18 mouse cellular contexts compared by ENCODE assay signal in the genomic region with DNA sequence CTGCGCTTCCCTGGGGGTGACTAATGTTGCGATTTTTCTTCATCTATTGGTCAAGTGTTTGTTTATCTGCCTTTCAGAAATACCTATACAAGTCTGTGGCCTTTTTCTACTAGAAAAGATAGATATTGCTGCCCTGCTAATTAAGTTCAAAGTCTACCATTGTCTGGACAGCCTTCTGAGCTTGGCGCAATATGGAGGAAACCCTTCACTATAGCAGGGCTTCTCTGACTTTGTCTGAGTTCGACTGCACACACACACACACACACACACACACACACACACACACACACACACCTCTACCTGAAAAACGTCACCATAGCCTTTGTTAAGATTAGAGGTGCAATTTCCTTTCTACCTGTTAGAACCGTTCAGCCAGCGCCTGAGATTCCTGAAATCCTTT.
A peak's percentile ranks its signal among the peaks of the same experiment; 100 is the strongest.
DNase-seq lines count a peak whose midpoint lies in the region; ATAC-seq lines count a peak whose summit lies in the region.
"Had no signal": no experiment of that assay in that cellular context is flagged by ENCODE, and none has a peak within 500 bp of the region (broad histone marks: within the 10 kb centered on the region; RNA-seq: fewer than 3 reads in every experiment).

No protein-coding gene starts in this region.

- no peaks in the 10 kb centered on the region for H3K9me3 ChIP-seq in forebrain, embryonic 12.5 days
- H3K9me3 ChIP-seq in forebrain, embryonic 11.5 days (ENCODE audit: control insufficient read depth, low read length) = no peaks in the 10 kb centered on the region
- no peaks in the 10 kb centered on the region for H3K9me3 ChIP-seq in midbrain, embryonic 13.5 days
- no peaks in the 10 kb centered on the region for H3K9me3 ChIP-seq in midbrain, embryonic 11.5 days (ENCODE audit: control insufficient read depth, low read length)
- H3K9me3 ChIP-seq in midbrain, embryonic 14.5 days (ENCODE audit: control insufficient read depth, low read length) = no peaks in the 10 kb centered on the region
- H3K9me3 ChIP-seq: embryonic facial prominence, embryonic 15.5 days; heart, embryonic 15.5 days; liver, embryonic 12.5 days had no signal

- H3K4me2 ChIP-seq in forebrain, embryonic 12.5 days = no peak overlapping the region
- H3K4me2 ChIP-seq in forebrain, embryonic 11.5 days (ENCODE audit: low read depth, low read length, severe bottlenecking) = no peak overlapping the region
- no peak overlapping the region for H3K4me2 ChIP-seq in midbrain, embryonic 13.5 days (replicated peaks)
- H3K4me2 ChIP-seq in midbrain, embryonic 11.5 days = no peak overlapping the region
- H3K4me2 ChIP-seq in midbrain, embryonic 14.5 days (ENCODE audit: low read length) = no peak overlapping the region
- H3K4me2 ChIP-seq: embryonic facial prominence, embryonic 15.5 days; heart, embryonic 15.5 days; liver, embryonic 12.5 days; lung, embryonic 14.5 days had no signal

- peak overlapping the region; percentile 37; the same call in 1 of the 2 replicates for H3K27ac ChIP-seq in forebrain, embryonic 12.5 days
- no peak overlapping the region for H3K27ac ChIP-seq in forebrain, embryonic 11.5 days (ENCODE audit: low read depth, low read length)
- H3K27ac ChIP-seq in midbrain, embryonic 13.5 days = peak overlapping the region; percentile 63
- no peak overlapping the region for H3K27ac ChIP-seq in midbrain, embryonic 11.5 days (ENCODE audit: low read depth, low read length)
- H3K27ac ChIP-seq in midbrain, embryonic 14.5 days (replicated peaks; ENCODE audit: low read depth, low read length) = peak overlapping the region; percentile 72
- H3K27ac ChIP-seq: embryonic facial prominence, embryonic 15.5 days; heart, embryonic 15.5 days; liver, embryonic 12.5 days had no signal

- ATAC-seq in forebrain, embryonic 12.5 days (ENCODE audit: low FRiP score) = peak; percentile 31; the same call in 1 of the 2 replicates
- ATAC-seq in forebrain, embryonic 11.5 days (replicated peaks; ENCODE audit: low FRiP score) = no peak
- peak; percentile 46 for ATAC-seq in midbrain, embryonic 13.5 days
- ATAC-seq in midbrain, embryonic 11.5 days (ENCODE audit: low FRiP score) = no peak
- ATAC-seq in midbrain, embryonic 14.5 days (ENCODE audit: low FRiP score, low TSS enrichment) = peak; percentile 53; the same call in 1 of the 2 replicates
- ATAC-seq in frontal cortex, adult (ENCODE audit: low TSS enrichment) = no peak

- WGBS in forebrain, embryonic 12.5 days = 58% methylated on average over 7 of the region's 7 CpGs
- 71% methylated on average over 7 of the region's 7 CpGs for WGBS in forebrain, embryonic 11.5 days
- 50% methylated on average over 7 of the region's 7 CpGs for WGBS in midbrain, embryonic 13.5 days
- 74% methylated on average over 7 of the region's 7 CpGs for WGBS in midbrain, embryonic 11.5 days
- WGBS in midbrain, embryonic 14.5 days = 50% methylated on average over 7 of the region's 7 CpGs

- H3K27me3 ChIP-seq in forebrain, embryonic 12.5 days = no peaks in the 10 kb centered on the region
- H3K27me3 ChIP-seq in forebrain, embryonic 11.5 days (ENCODE audit: control insufficient read depth, insufficient read depth, low read length) = no peaks in the 10 kb centered on the region
- H3K27me3 ChIP-seq in midbrain, embryonic 13.5 days = no peaks in the 10 kb centered on the region
- no peaks in the 10 kb centered on the region for H3K27me3 ChIP-seq in midbrain, embryonic 11.5 days (ENCODE audit: control insufficient read depth, insufficient read depth, low read length)
- no peaks in the 10 kb centered on the region for H3K27me3 ChIP-seq in midbrain, embryonic 14.5 days (ENCODE audit: control insufficient read depth, insufficient read depth, low read length)
- H3K27me3 ChIP-seq: embryonic facial prominence, embryonic 15.5 days; heart, embryonic 15.5 days; liver, embryonic 12.5 days had no signal

- H3K4me1 ChIP-seq in forebrain, embryonic 12.5 days = peaks cover 11% of the 10 kb centered on the region
- H3K4me1 ChIP-seq in forebrain, embryonic 11.5 days (replicated peaks; ENCODE audit: control insufficient read depth, insufficient read depth, low read length) = 0 out of 2 replicates have a peak, but pooled peaks cover 2% of the 10 kb centered on the region
- H3K4me1 ChIP-seq in midbrain, embryonic 13.5 days (replicated peaks) = peaks cover 14% of the 10 kb centered on the region
- H3K4me1 ChIP-seq in midbrain, embryonic 11.5 days (ENCODE audit: control insufficient read depth, insufficient read depth, low read length) = no peaks in the 10 kb centered on the region
- 0 out of 2 replicates have a peak, but pooled peaks cover 9% of the 10 kb centered on the region for H3K4me1 ChIP-seq in midbrain, embryonic 14.5 days (ENCODE audit: control insufficient read depth, insufficient read depth, low read length)
- H3K4me1 ChIP-seq: heart, embryonic 15.5 days; liver, embryonic 12.5 days had no signal

- H3K9ac ChIP-seq in forebrain, embryonic 12.5 days = no peak overlapping the region
- H3K9ac ChIP-seq in forebrain, embryonic 11.5 days (ENCODE audit: low read length) = no peak overlapping the region
- no peak overlapping the region for H3K9ac ChIP-seq in midbrain, embryonic 13.5 days (replicated peaks)
- no peak overlapping the region for H3K9ac ChIP-seq in midbrain, embryonic 11.5 days (ENCODE audit: low read length)
- H3K9ac ChIP-seq in midbrain, embryonic 14.5 days (replicated peaks; ENCODE audit: low read length) = no peak overlapping the region
- H3K9ac ChIP-seq: embryonic facial prominence, embryonic 15.5 days; heart, embryonic 15.5 days; liver, embryonic 12.5 days; lung, embryonic 14.5 days had no signal

- H3K36me3 ChIP-seq in forebrain, embryonic 12.5 days (replicated peaks) = no peaks in the 10 kb centered on the region
- no peaks in the 10 kb centered on the region for H3K36me3 ChIP-seq in forebrain, embryonic 11.5 days (ENCODE audit: control insufficient read depth, insufficient read depth, low read length)
- no peaks in the 10 kb centered on the region for H3K36me3 ChIP-seq in midbrain, embryonic 13.5 days
- H3K36me3 ChIP-seq in midbrain, embryonic 11.5 days (ENCODE audit: control insufficient read depth, insufficient read depth, low read length) = no peaks in the 10 kb centered on the region
- no peaks in the 10 kb centered on the region for H3K36me3 ChIP-seq in midbrain, embryonic 14.5 days (ENCODE audit: control insufficient read depth, insufficient read depth, low read length)
- H3K36me3 ChIP-seq: embryonic facial prominence, embryonic 15.5 days; heart, embryonic 15.5 days; liver, embryonic 12.5 days had no signal

- DNase-seq in forebrain, embryonic 11.5 days (ENCODE audit: low spot score) = no peak
- no peak for DNase-seq in midbrain, embryonic 11.5 days (ENCODE audit: low spot score, missing footprints)
- DNase-seq in midbrain, embryonic 14.5 days = no peak
- no peak for DNase-seq in layer of hippocampus, postnatal 14 days (ENCODE audit: low spot score in 2 of 2)
- DNase-seq in adrenal gland, adult 2 months = no peak
- DNase-seq: gastrocnemius, postnatal 10 days; heart, adult 18-20 months; kidney, adult 8-10 months; kidney, postnatal 36 days; layer of hippocampus, postnatal 36 days; lung, embryonic 14.5 days; spleen, adult 18-20 months had no signal

- H3K4me3 ChIP-seq in forebrain, embryonic 12.5 days (replicated peaks) = no peak overlapping the region
- no peak overlapping the region for H3K4me3 ChIP-seq in forebrain, embryonic 11.5 days (ENCODE audit: low read depth, low read length)
- H3K4me3 ChIP-seq in midbrain, embryonic 13.5 days (replicated peaks) = no peak overlapping the region
- no peak overlapping the region for H3K4me3 ChIP-seq in midbrain, embryonic 11.5 days (ENCODE audit: low read depth, low read length)
- no peak overlapping the region for H3K4me3 ChIP-seq in midbrain, embryonic 14.5 days (replicated peaks; ENCODE audit: low read depth, low read length)
- H3K4me3 ChIP-seq: embryonic facial prominence, embryonic 15.5 days; heart, embryonic 15.5 days; liver, embryonic 12.5 days had no signal

Comparison
In these comparisons a context has a peak if more than half of its experiments do, and no peak if none do; other contexts are left out.
1. ATAC-seq: peak in forebrain, embryonic 12.5 days (single experiment), midbrain, embryonic 13.5 days (single experiment) and midbrain, embryonic 14.5 days (single experiment); none in forebrain, embryonic 11.5 days (single experiment), midbrain, embryonic 11.5 days (single experiment) and frontal cortex, adult (single experiment).
2. H3K27ac ChIP-seq: peak in forebrain, embryonic 12.5 days (single experiment), midbrain, embryonic 13.5 days (single experiment) and midbrain, embryonic 14.5 days (single experiment); none in forebrain, embryonic 11.5 days (single experiment) and midbrain, embryonic 11.5 days (single experiment).